Mouse (Mus musculus): ENCODE measurements around the gene Nudt2.

The Nudt2 gene

DNA sequence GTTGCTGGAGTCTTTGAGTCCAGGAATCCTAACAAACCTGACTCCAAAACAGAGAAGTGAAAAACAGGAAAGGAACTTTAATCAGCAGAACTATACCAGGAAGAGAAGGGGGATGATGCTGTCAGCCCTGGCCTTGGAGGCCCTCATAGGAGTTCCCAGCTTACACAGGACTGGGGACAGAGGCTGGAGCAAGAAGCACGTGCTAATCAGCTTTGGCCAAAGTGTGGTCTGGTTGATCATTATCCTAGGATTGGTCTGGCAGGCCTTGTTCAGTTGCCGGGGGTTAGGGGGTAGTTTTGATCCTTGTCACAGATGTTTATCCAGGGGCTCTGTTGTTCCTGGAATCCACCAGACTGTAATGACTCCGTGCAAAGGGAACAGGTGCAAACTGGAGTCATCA is 29.4 kb downstream of the Nudt2 start:
- no peak for DNase-seq (ENCODE audit: low spot score)

DNA sequence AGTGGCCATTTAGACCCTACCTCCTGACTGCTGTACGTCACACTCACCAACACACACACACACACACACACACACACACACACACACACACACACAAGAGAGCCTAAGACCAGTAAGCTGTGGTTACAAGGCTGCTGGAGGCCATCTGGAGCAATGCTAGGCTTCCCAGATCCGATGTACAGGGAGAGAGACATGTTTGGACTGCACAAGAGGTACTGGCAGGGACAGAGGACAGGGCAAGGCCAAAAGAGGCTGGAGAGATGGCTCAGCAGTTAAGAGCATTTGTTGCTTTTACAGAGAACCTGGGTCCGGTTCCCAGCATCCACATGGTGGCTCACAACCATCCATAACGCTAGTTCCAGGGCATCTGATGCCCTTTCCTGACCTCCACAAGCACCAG is 30.1 kb downstream of the Nudt2 start:
- DNase-seq (ENCODE audit: low spot score) = no peak

GRCm38 (mm10) chr4:41495850-41496249 is 30.9 kb downstream of the Nudt2 start:
- no peak for DNase-seq (ENCODE audit: low spot score)

DNA sequence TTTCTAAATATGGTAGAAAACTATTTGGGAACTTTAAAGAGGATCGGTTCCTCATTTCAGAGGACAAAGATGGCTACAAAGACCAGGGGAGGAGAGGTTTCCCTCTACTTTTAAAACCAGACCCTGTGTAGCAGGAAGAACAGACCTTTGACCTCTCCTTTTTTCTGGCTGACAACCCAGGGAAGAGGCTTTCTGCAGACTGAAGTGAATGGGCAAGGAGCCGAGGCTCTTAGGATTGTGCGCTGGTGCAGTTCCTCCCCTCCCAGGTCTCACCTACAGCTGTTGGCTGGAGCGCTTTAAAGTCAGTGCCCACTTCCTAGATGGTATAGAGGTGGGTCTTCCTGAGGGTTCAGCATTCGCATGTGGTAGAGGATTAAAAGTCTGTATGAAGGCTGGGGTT is 32.1 kb downstream of the Nudt2 start:
- DNase-seq (ENCODE audit: low spot score) = no peak

- DNase-seq (ENCODE audit: low spot score) = no peak
These were observed 32.6 kb downstream of the Nudt2 start for GRCm38 (mm10) chr4:41497579-41497978.

DNA sequence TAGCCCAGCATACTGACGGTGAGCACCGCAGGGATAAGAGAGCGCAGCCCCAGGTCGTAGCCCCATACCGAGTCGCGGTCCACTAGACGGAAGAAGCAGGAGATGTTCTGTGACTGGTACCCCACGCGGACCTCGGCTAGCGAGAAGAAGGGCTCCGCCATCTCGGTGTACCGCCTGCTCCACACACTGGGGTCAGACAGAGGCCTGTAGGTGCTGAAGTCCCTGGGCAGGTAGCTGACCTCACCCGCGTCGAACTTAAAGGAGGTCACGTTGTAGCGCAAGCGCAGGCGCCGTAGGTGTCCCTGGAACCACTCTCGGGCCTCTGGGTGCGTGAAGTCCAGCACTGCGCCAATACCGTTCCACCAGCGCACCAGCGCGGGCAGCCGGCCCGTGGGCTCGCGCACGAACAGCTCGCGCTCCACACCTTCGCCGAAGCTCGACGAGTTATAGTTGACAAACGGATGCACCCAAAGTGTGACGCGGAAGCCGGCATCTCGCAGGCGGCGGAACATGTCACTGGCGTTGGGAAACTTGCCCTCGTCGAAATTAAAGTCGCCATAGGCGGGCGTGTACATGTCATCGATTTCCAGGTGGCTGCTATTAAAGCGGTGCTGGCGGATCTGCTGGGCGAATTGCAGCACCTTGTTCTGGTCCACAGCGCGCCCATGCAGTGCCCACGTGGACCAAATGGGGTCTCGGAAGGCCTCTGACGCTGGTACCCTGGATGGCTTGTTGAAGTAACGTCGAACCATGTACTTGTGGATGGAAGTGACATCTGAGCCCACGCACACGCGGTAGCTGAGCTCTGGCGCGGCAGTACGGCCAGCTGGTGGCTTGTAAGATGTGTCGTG is 33.3 kb downstream of the Nudt2 start:
- no peak for DNase-seq (ENCODE audit: low spot score)

DNA sequence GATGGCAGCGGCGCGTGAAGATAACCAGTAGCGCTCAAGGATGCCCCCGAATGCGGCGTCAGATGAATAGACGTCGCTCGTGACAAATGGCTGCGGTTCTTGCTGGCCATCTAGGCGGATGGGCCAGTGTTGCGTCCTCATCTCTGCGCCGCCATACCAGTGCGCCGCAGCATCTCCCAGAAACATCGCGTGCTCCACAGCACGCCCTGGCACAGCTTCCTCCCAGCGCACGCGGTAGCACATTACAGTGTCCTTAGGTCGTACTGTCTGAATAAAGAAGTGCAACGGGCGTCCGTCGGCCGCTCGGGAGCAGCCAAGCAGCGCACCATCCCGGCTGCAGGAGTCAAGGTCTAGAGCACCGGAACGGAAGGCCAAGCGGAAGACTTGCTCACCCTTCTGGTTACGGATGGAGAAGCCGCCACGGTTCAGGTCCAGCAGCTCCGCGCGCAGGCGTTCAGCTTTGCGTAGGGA is 34.0 kb downstream of the Nudt2 start:
- DNase-seq (ENCODE audit: low spot score) = no peak

DNA sequence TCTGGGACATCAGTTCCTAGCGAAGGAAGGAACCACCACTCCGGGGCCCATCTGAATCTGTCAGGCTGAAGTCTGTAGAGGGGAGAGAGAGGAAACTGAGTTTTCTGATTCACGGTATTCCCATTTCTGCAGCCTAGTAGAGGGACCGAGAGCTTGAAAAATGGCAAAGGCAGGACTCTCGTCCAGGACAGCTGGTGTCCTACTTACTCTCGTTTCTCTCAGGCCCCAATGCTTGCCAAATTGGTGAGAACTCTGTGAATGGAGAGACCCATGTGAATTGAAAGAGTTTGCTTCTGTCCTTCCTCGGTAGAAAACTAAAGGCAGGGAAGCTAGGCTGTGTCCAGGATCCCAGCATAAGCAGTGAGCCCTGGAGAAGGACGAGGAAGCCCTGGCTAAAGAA is 34.7 kb downstream of the Nudt2 start:
- DNase-seq (ENCODE audit: low spot score) = no peak

DNA sequence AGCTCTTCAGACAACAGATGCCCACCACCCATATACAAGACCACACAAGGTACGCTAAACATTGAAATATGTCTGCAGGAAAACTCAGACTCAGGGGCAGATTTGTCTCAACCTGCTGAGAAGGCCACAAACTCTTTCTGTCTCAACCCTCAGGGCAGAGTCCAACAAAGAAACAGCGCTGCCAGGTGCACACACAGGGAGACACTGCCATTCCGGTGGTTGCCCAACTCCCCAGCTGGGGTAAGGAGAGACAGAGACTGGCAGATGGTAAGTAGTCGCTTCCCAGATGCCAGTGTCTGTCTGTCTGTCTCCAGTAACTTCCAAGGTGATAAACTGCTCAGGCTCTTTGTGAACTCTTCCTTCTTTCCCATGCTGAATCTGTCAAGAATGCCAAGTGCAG is 35.8 kb downstream of the Nudt2 start:
- DNase-seq (ENCODE audit: low spot score) = no peak

- no peak for DNase-seq (ENCODE audit: low spot score)
These were observed 37.4 kb downstream of the Nudt2 start for GRCm38 (mm10) chr4:41502171-41502940.

DNA sequence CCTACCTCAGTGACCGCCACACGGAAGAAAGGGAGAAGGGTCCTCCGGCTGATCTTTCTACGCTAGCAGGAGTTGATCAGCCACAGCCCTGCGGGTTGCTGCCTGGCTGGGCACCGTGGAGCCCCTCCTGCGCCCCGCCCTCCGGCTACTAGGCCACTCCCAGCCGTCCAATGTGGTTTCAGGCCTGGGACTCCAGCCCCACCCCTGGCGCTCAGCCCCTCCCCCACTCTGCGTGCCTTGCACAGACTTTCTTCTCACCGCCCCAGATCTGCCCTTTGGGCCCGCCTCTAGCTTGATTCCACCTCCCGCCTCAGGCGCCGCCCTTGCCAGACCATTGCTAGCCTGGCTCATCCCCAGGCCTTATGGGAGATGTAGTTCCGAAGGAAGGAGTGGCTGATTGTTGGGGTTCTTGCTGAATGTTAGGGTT is 38.0 kb downstream of the Nudt2 start, which contains the start of gene AI464131:
AI464131 (minus strand) TSS at position 91 of the 427 bp plus-strand sequence.
- peak; percentile 34 for DNase-seq (ENCODE audit: low spot score)

DNA sequence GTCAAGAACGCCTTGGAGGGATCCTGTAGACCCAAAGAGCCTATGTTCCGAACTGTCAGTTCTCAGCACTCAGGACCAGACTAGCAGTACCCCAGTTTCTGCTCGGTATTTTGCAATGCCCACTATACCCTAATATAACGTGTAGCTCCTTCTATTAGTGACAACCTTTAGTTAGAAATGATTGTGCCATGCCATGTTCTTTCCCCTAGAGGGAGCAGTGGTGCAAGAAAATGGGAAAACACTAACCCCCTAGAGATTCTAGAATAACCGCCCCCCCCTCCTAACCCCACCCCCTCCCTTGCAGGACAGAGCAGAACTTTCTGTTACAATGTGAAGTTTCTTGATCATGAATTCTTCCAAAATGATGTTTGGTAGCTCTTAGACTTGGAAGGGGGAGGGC is 39.4 kb downstream of the Nudt2 start:
- DNase-seq (ENCODE audit: low spot score) = no peak

- no peak for DNase-seq (ENCODE audit: low spot score)
These were observed 40.2 kb downstream of the Nudt2 start for GRCm38 (mm10) chr4:41505131-41505551.

DNA sequence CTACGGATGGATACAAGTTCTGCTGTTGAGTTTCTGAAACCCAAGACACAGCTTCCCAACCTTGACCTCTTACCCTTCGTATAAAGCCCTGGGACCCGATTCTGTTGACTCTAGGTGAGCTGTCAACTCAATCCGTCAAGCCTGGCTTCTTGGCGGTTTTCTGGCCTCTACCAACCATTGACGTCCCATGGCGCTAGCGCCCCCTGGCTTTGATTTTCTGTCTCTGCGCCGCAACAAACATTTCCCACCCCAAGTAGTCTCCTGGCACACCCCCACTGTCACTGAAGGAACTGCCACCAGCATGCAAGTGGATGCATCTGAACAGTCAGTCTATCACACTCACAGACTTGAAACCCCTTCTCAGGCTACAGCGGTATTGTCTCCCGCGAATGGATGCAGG is 41.2 kb downstream of the Nudt2 start:
- peak; percentile 37 for DNase-seq (ENCODE audit: low spot score)

GRCm38 (mm10) chr4:41506906-41507305 is 42.0 kb downstream of the Nudt2 start:
- DNase-seq (ENCODE audit: low spot score) = peak; percentile 69

DNA sequence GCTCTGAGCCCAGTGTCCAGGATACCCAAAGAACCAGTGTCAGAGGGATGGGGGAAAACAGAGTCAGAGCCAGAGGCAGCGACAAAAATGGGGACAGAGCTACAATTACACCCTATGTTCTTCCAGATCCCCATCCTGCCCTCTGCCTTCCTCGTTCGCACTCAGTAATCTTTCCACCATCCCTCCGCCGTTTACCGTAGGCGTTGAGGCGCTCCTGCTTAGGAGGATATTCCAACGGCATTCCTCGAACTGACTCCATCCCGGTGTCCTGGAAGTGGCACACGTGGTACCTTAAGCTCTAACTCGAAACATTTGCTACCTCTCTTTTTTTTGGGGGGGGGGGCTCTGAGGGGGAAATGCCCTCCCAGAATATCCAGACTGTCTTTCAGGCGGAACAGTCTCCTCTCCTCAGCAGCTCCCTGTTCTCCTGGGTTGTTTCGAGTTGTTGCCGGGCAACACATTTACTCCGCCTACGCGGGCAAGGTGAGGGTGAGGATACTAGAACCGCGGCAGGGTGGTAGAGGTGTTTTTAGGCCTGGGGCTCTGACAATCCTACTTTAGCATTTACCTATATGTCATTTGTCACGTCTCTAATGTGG is 42.5 kb downstream of the Nudt2 start:
- no peak for DNase-seq (ENCODE audit: low spot score)

DNA sequence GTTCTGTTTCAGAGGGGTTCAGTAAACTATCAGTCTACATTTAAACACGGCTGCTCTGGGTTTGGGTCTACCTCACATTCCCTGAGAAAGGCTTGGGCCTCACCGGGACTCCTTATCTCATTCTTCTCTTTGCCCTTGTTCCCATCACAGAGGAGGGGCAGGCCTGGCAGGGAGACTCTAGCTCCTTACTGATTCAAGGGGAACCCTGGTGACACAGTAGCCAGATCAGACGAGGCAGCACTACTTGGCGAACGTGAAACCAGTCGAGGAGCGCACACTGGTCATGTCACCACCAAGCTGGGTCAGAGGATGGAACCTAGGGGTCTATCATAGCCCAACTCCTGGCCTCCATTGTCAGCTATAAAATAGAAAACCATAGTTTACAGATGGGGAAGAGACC is 43.0 kb downstream of the Nudt2 start:
- no peak for DNase-seq (ENCODE audit: low spot score)

DNA sequence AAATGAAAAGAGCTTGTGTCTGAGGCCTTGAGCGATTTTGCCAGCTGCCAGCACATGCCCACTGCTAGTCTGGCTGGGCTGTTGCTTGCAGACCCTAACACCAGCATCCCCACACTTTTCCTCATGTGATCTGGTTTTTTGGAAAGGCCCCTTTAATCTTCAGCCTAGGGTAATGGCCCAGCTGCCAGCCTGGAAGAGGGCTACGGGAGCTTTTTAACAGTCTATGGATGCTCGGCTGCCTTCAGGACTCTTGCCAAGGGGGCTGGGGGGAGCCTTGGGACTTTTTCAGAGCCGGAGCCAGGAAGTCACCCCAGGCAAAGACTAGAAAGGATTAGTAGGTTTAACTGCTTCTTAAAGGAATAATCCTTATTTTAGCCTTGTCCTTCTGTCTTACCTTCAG is 48.4 kb downstream of the Nudt2 start:
- DNase-seq (ENCODE audit: low spot score) = no peak

- no peak for DNase-seq (ENCODE audit: low spot score)
These were observed 48.8 kb downstream of the Nudt2 start for GRCm38 (mm10) chr4:41513714-41514113.

- no peak for DNase-seq (ENCODE audit: low spot score)
These were observed 52.3 kb downstream of the Nudt2 start, which contains the start of gene 1110017D15Rik for GRCm38 (mm10) chr4:41517233-41517632. Gene 1110017D15Rik, minus strand, starts transcription at chr4:41517333.

- no peak for DNase-seq (ENCODE audit: low spot score)
These were observed 53.4 kb downstream of the Nudt2 start for GRCm38 (mm10) chr4:41518349-41518748.

GRCm38 (mm10) chr4:41519195-41519594 is 54.2 kb downstream of the Nudt2 start:
- DNase-seq (ENCODE audit: low spot score) = no peak

GRCm38 (mm10) chr4:41520641-41521040 is 55.7 kb downstream of the Nudt2 start:
- no peak for DNase-seq (ENCODE audit: low spot score)
